Mouse (Mus musculus): Measurements from ENCODE around the gene Krtap5-1. TPM values are rescaled to one million over a fixed set of nuclear protein-coding genes. Genes with fewer than 3 reads are reported as not detected.
"Not testable (repeated sequence)": the region's sequence is repeated elsewhere in the genome, so short reads cannot be mapped to it uniquely, and the experiment has no call there.

Gene Krtap5-1
- polyA plus RNA-seq, 1 experiment from 2014 or later: not detected

- WGBS: 77% methylated on average over 9 of the region's 9 CpGs
- H3K9me3 ChIP-seq; H3K9ac ChIP-seq; H3K36me3 ChIP-seq; ATAC-seq (ENCODE audit: low FRiP score, low read depth); H3K27ac ChIP-seq (replicated peaks); H3K4me3 ChIP-seq; H3K4me2 ChIP-seq: not testable (repeated sequence)
- Histone ChIP-seq H3K27me3 (peaks cover 16% of the 10 kb centered on the region), H3K4me1 (replicated peaks) (peaks cover 19% of the 10 kb centered on the region)
Measured at GRCm38 (mm10) chr7:142285910-142286612, 10.9 kb downstream of the Krtap5-1 start.

- ATAC-seq (ENCODE audit: low FRiP score, low read depth): peak; percentile 83
- H3K9ac ChIP-seq: peak overlapping the region; percentile 58
- 26% methylated on average over 23 of the region's 23 CpGs for WGBS
- H3K36me3 ChIP-seq: no peaks in the 10 kb centered on the region
- H3K27ac ChIP-seq (replicated peaks): peak overlapping the region; percentile 79
- peaks cover 19% of the 10 kb centered on the region for H3K4me1 ChIP-seq (replicated peaks)
- H3K27me3 ChIP-seq: peaks cover 16% of the 10 kb centered on the region
- peak overlapping the region; percentile 97 for H3K4me2 ChIP-seq
- no peaks in the 10 kb centered on the region for H3K9me3 ChIP-seq
- peak overlapping the region; percentile 59 for H3K4me3 ChIP-seq
Measured at GRCm38 (mm10) chr7:142285130-142285835, 11.6 kb downstream of the Krtap5-1 start.

- H3K36me3 ChIP-seq: no peaks in the 10 kb centered on the region
- ATAC-seq (ENCODE audit: low FRiP score, low read depth): peak; percentile 86
- peak overlapping the region; percentile 58 for H3K9ac ChIP-seq
Measured at GRCm38 (mm10) chr7:142284615-142285080, 12.3 kb downstream of the Krtap5-1 start.

GRCm38 (mm10) chr7:142284023-142284591 is 12.8 kb downstream of the Krtap5-1 start:
- H3K9ac ChIP-seq: peak overlapping the region; percentile 58
- H3K4me1 ChIP-seq (replicated peaks): peaks cover 19% of the 10 kb centered on the region
- H3K9me3 ChIP-seq: no peaks in the 10 kb centered on the region
- WGBS: under 1% methylated on average over 38 of the region's 38 CpGs
- H3K4me2 ChIP-seq: peak overlapping the region; percentile 97
- H3K27me3 ChIP-seq: peaks cover 16% of the 10 kb centered on the region
- H3K4me3 ChIP-seq: peak overlapping the region; percentile 59
- peak; percentile 67 for ATAC-seq (ENCODE audit: low FRiP score, low read depth)
- no peaks in the 10 kb centered on the region for H3K36me3 ChIP-seq
- peak overlapping the region; percentile 79 for H3K27ac ChIP-seq (replicated peaks)

More at GRCm38 (mm10) chr7:142284615-142285080, 12.3 kb downstream of the Krtap5-1 start:
- peak overlapping the region; percentile 79 for H3K27ac ChIP-seq (replicated peaks)
- H3K27me3 ChIP-seq: peaks cover 16% of the 10 kb centered on the region
- under 1% methylated on average over 19 of the region's 19 CpGs for WGBS
- peaks cover 19% of the 10 kb centered on the region for H3K4me1 ChIP-seq (replicated peaks)
- peak overlapping the region; percentile 59 for H3K4me3 ChIP-seq
- H3K4me2 ChIP-seq: peak overlapping the region; percentile 97
- H3K9me3 ChIP-seq: no peaks in the 10 kb centered on the region

GRCm38 (mm10) chr7:142282847-142283246 is 14.1 kb downstream of the Krtap5-1 start:
- Histone ChIP-seq H3K4me1 (replicated peaks) (peaks cover 19% of the 10 kb centered on the region), H3K27me3 (peaks cover 16% of the 10 kb centered on the region)
- H3K9me3 ChIP-seq; H3K27ac ChIP-seq (replicated peaks); H3K4me3 ChIP-seq; ATAC-seq (ENCODE audit: low FRiP score, low read depth); H3K4me2 ChIP-seq; H3K9ac ChIP-seq; H3K36me3 ChIP-seq: not testable (repeated sequence)
- 26% methylated on average over 2 of the region's 2 CpGs for WGBS

GRCm38 (mm10) chr7:142279291-142279690 is 17.6 kb downstream of the Krtap5-1 start:
- peaks cover 10% of the 10 kb centered on the region for H3K4me1 ChIP-seq (replicated peaks)
- not testable (repeated sequence) for ATAC-seq (ENCODE audit: low FRiP score, low read depth); H3K36me3 ChIP-seq; H3K4me2 ChIP-seq; H3K9ac ChIP-seq; H3K27ac ChIP-seq (replicated peaks); H3K9me3 ChIP-seq; H3K4me3 ChIP-seq
- WGBS: 64% methylated on average over 1 of the region's 1 CpGs
- peaks cover 16% of the 10 kb centered on the region for H3K27me3 ChIP-seq

- ATAC-seq (ENCODE audit: low FRiP score, low read depth); H3K4me3 ChIP-seq; H3K4me1 ChIP-seq (replicated peaks); H3K4me2 ChIP-seq; H3K9ac ChIP-seq; H3K27ac ChIP-seq (replicated peaks); H3K36me3 ChIP-seq; H3K9me3 ChIP-seq: not testable (repeated sequence)
- WGBS: 0% methylated on average over 3 of the region's 3 CpGs
- H3K27me3 ChIP-seq: peaks cover 16% of the 10 kb centered on the region
Measured at GRCm38 (mm10) chr7:142278183-142278582, 18.7 kb downstream of the Krtap5-1 start.

GRCm38 (mm10) chr7:142274263-142274662 is 22.7 kb downstream of the Krtap5-1 start, which contains the start of gene Gm4559:
Gene Gm4559, minus strand, starts transcription at chr7:142274363.
- H3K36me3 ChIP-seq; H3K9me3 ChIP-seq; H3K4me1 ChIP-seq (replicated peaks); H3K27ac ChIP-seq (replicated peaks); H3K4me2 ChIP-seq; H3K9ac ChIP-seq; H3K4me3 ChIP-seq; H3K27me3 ChIP-seq; ATAC-seq (ENCODE audit: low FRiP score, low read depth): not testable (repeated sequence)

GRCm38 (mm10) chr7:142258254-142258653 is 38.7 kb downstream of the Krtap5-1 start, which contains the start of gene Gm2431:
Gene Gm2431, minus strand, starts transcription at chr7:142258354.
- not testable (repeated sequence) for H3K9me3 ChIP-seq; H3K4me2 ChIP-seq; H3K4me3 ChIP-seq; H3K27me3 ChIP-seq; H3K4me1 ChIP-seq (replicated peaks); H3K27ac ChIP-seq (replicated peaks); ATAC-seq (ENCODE audit: low FRiP score, low read depth); H3K36me3 ChIP-seq; H3K9ac ChIP-seq
- 53% methylated on average over 1 of the region's 1 CpGs for WGBS

- no peak overlapping the region for H3K4me2 ChIP-seq
- no peaks in the 10 kb centered on the region for H3K4me1 ChIP-seq (replicated peaks)
- H3K36me3 ChIP-seq: no peaks in the 10 kb centered on the region
- WGBS: 0% methylated on average over 2 of the region's 2 CpGs
- H3K9me3 ChIP-seq: no peaks in the 10 kb centered on the region
- no peak overlapping the region for H3K4me3 ChIP-seq
- 0 out of 2 replicates have a peak, but pooled peaks have one; percentile 15 for ATAC-seq (ENCODE audit: low FRiP score, low read depth)
- H3K9ac ChIP-seq: no peak overlapping the region
- H3K27ac ChIP-seq (replicated peaks): no peak overlapping the region
- no peaks in the 10 kb centered on the region for H3K27me3 ChIP-seq
Measured at GRCm38 (mm10) chr7:142255517-142255916, 41.4 kb downstream of the Krtap5-1 start.

- H3K9me3 ChIP-seq: no peaks in the 10 kb centered on the region
- ATAC-seq (ENCODE audit: low FRiP score, low read depth): no peak
- no peaks in the 10 kb centered on the region for H3K4me1 ChIP-seq (replicated peaks)
- no peak overlapping the region for H3K4me3 ChIP-seq
- 3% methylated on average over 1 of the region's 1 CpGs for WGBS
- H3K27me3 ChIP-seq: no peaks in the 10 kb centered on the region
- H3K4me2 ChIP-seq: no peak overlapping the region
- no peak overlapping the region for H3K9ac ChIP-seq
- no peaks in the 10 kb centered on the region for H3K36me3 ChIP-seq
- no peak overlapping the region for H3K27ac ChIP-seq (replicated peaks)
Measured at GRCm38 (mm10) chr7:142249824-142250223, 47.1 kb downstream of the Krtap5-1 start.
